Mouse (Mus musculus) left cerebral cortex, postnatal 14 days (tissue): ENCODE data around the gene Ccdc38. TPM values are rescaled to one million over a fixed set of nuclear protein-coding genes. Genes with fewer than 3 reads are reported as not detected.

Experiments
- DNase-seq, 2 experiments: peaks; one replicate each; pipeline ENCODE4 v3.0.0; 2021 to 2022; ENCODE audit warnings: low spot score in 2 of 2, mixed read lengths in 1 of 2
- intact Hi-C: fragments of 180-260 bp; cut with DNase I; formaldehyde crosslinking; loops from one replicate; pipeline ENCODE4 v1.15.1; 2025
- total RNA-seq, 2 experiments: library from RNA; stranded (reverse); gene quantifications; 2 replicates each; pipeline ENCODE4 v1.2.3; 2021

The Ccdc38 gene
- total RNA-seq, 2 experiments from 2014 or later = 0.08 TPM; not detected in 1

DNA sequence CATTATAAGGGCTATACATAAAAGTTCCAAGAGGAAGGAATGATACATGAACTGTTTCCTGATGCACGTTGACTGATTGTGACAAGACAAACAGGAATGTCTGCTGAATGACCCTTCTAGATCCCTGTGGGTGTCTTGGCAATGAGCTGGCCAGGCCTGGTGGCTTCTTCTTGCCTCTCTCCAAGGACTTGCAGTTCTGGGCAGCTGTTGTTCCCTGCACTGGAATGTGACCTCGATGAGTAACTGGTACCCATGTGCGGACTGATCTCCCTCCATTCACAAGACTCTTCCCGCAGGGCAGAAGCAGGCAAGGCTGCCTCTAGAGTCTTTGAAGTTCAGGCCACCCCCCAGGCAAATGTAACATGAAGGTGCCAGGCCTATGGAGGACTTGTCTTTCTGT lies 55.4 kb downstream of the Ccdc38 start:
- no peak for DNase-seq
- intact Hi-C loops = no loop called here

DNA sequence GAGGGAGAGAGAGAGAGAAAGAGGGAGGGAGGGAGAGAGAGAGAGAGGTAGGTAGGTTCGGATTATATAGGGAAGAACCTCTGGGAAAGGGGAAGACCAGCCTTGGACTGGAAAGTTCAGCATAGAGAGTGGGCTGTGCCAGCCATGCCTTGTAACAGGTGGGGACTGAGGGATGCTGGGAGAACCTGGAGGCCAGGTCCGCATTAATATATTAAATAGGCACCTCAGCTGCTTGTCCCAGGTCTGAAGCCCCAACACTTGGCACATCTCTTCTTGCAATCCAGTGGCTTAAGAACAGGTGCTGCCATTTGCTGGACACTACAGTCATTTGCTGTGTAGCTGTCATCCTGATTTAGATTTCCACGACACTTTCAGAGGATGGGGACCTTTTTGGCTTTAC lies 56.2 kb downstream of the Ccdc38 start:
- intact Hi-C loops = no loop called here
- no peak for DNase-seq

DNA sequence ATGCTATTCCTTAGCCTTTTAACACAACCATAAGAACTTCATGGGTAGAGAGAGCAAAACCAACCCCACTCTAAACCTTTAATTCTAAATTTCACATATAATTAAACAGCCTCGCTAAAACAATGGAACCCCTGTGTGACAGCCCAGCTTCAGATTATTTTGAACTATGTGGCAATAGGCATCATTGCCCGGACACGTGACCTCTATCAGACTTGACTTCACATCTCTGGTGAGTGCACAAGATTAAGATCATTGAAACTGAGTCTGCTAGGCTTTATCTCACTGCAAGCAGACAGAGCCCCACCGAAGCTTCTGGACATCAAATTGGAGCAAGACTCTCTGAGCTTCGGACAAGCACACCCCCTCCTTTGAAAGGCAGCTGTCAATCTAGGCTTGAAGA lies 61.9 kb downstream of the Ccdc38 start:
- no peak for DNase-seq
- intact Hi-C loops = no loop called here

DNA sequence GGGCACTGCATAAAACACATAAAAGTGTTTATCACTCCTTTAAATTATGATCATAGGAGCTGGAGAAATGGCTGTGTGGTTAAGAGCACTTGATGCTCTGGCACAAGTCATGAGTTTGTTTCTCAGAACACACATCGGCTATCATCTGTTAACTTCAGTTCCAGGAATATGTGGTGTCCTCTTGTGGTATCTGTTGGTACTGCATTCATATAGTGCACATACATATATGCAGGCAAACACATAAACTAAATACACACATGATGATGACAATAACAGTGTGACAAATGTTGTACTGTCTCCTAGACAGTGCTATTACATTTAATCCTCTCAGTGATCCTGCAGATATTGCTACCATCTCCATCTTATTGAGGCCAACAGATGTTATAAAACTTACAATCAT lies 62.8 kb downstream of the Ccdc38 start:
- intact Hi-C loops = no loop called here

DNA sequence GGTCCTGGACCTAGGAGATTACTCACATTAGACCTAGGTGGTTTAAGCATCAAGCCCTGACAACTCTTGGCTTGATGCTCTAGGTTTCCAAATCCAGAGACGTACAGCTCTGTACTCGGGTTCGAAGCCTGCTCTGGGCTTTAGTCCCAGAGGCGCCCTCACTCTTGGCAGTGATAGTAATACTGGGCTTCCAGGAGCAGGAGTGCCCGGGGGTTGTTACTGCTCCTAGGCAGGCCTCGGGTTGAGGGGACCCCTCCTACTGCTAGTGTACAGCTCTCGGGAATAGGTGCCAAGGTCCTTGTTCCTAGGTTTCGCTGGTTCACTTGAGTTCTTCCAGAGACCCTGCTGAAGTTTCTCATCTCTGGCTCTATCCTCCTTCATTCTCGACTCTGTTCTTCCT lies 65.9 kb downstream of the Ccdc38 start:
- intact Hi-C loops = no loop called here
- no peak for DNase-seq

More for the DNA sequence above, 62.8 kb downstream of the Ccdc38 start:
- DNase-seq = no peak

DNA sequence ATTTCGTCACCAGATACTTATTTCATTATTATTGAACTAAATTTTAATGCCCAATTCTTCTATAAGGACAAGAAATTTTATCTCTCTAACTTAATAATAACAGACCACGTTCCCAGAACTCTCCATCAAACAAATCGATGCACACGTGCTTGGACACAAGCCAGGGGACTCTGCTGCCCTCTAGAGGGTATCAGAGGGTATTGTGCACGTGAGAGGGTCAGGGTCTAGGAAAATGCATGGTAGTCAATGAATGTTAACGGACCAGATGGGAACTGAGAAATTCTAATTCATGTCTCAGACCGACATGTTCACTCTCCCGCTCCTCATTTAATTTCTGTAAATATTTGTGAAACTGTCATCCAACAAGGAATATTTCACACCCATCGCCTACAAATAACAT lies 67.6 kb downstream of the Ccdc38 start:
- intact Hi-C loops = no loop called here
- no peak for DNase-seq

DNA sequence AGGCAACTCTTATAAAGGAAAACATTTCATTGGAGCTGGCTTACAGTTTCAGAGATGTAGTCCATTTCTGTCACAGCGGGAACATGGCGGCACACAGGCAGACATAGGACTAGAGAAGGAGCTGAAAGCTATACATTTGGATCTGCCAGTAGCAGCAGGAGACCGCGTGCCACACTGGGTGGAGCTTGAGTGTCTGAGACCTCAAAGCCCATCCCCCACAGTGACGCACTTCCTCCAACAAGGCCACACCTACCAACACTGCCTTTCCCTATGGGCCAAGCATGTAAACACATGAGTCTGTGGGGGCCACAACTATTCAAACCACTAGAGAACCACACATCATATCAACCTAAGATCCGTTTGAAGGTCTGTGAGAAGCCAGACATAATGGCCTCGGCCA lies 68.8 kb downstream of the Ccdc38 start:
- DNase-seq = no peak
- intact Hi-C loops = no loop called here

DNA sequence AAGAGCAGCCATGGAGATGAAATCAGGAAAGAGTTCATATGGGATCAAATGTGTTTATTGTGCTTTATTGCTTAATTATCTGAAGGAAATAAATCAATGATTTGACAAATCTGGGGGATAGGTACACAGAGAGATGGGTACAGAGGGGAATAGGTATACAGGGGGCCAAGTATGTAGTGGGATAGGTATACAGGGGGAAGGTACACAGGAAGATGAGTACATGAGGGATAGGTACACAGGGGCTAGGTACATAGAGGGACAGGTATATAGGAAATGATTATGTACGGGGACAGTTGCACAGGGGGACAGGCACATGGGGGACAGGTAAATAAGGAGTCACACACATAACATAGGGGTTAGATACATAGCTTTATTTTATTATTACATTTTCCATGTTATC lies 70.5 kb downstream of the Ccdc38 start:
- intact Hi-C loops = loop anchor here (2.0 to 10.0 kb wide), 2 partner anchors 164 to 202 kb away; no protein-coding TSS in a partner anchor
- no peak for DNase-seq

DNA sequence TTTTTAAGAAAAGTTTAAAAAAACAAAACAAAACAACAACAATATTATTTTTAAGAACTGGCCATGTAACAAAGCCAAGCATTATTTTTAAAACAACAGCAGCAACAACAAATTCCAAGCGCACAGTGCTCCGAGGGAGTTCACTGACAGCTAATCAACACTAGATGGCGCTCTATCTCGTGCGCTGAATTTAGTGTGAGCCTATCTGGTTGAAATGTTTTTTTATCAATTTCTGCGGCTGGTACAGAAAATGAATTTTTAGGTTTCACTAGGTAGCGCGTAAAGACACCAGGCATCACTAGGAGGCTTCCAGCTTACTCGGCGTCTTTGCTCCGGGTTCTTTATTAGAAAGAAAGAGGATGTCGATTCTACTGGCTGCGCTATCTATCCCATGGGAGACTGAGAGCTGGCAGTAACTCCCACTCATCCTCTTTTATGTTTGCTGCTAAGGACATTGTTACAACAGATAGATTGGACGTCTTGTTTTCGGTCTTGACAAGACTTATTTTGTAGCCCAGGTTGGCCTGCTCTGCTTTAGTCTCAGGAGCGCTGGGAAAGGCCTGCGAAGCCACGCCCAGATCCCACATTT lies 71.1 kb downstream of the Ccdc38 start:
- DNase-seq = peak; percentile 41 to 51
- intact Hi-C loops = loop anchor here (2.0 to 10.0 kb wide), 2 partner anchors 163 to 201 kb away; no protein-coding TSS in a partner anchor

DNA sequence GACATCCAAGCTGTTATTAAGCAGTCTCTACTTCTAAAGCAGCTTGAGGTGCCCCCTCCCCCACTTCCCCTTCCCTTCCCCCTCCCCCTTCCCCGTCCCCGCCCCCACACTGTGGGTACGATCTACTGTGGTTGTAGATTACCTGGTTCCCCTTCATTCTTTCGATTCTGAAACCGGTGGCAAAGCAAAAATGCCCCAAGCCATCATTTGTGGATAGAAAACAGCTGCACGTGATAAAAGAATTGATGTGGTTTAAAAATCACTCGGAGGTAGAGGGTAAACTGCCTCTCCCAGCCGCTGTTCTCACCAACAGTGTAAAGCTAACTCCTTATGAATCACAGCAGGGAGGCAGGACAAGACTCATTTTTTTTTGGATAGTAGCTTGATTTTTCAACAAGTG lies 74.4 kb downstream of the Ccdc38 start:
- DNase-seq = no peak
- intact Hi-C loops = loop anchor here (10.0 kb wide), 1 partner anchor 160 kb away; no protein-coding TSS in a partner anchor

DNA sequence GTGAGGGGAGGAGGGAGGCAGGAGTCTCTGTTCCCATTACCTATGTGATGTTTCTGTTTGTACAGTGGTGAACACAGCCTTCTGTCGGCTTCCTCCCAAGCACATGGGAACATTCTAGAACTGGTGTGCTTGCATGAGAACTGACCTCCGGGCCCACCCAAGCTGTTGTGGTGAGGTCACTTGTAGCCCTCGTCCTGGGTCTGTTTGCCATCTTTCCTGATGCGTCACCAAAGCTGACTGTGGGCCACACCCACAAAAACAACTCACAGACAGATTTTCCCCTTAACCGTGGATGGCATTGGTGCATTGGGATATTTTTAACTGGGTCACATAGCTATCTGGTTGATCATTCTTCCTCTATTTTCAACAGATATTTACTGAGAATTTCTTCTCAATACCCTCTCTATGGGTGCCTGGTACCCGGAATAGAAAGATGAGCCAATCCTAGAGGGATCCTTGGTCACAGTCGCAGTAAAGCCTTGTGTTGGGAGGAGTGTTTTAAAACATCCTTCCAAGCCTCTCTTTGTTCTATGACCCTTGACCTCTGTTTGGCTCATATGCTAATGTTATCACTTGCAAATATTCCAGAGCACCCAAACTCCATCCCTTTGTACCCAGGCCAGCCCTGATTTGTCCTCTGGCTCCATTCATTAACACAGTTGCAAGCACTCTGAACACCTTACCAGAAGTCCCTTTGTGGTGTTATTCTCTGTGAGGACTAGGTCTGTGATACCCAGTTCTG lies 80.2 kb downstream of the Ccdc38 start:
- intact Hi-C loops = no loop called here

DNA sequence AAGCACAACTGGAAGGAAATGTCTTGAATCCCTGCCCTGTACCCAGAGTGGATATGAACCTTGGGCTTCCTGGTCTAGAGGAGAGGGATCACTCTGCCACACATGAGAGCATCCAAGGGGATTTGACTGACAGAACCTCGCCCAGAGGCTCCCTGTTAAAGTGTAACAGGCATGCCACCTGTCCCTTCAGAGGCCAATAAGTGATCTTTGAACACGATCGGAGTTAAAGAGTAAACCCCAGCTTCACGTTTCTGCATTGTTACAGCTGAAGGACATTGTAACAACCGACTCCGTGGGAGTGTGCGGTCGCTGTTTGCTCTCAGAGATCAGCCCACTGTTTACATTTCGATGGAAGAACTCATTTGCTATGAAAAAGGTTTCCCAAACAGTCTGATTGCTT lies 83.3 kb downstream of the Ccdc38 start:
- DNase-seq = no peak
- intact Hi-C loops = no loop called here

More for the DNA sequence above, 80.2 kb downstream of the Ccdc38 start:
- no peak for DNase-seq

DNA sequence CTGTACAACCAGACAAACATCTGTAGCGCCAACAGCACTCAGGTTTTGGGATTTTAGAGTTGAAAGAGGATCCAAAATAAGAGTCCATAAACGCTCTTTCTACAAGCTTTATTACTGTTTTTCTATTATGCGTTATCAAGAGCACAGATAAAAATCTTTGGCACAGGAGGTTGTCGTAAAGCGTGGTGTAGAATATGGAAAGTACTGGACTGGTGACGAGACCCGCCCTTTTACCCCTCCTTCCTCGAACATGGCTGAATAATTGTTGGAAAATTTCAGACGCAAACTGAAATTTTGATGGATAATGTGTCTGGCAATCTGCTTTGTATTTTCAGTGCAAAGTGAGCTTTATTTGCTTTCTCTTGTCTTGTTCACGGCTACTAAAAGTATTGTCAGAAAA lies 83.7 kb downstream of the Ccdc38 start:
- intact Hi-C loops = no loop called here
- no peak for DNase-seq

DNA sequence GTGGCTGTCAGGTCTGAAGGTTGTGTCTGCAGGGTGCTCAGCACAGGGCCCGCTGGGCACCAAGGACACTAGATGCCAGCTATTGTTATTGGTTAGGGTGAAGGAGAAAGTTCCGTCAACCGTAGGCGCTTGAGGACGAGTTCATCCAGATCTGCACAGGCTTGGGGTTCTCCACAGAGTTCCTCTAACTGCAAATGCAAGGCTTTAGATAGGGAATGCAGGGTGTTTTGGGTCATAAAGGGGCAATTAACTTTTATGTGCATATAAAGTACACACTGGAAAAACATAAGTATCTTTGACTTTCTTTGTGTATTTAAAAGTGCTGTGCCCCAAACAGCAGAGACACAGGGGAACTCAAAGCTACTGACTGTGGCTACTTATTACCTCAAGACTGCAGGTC lies 89.9 kb downstream of the Ccdc38 start:
- intact Hi-C loops = no loop called here
- no peak for DNase-seq

DNA sequence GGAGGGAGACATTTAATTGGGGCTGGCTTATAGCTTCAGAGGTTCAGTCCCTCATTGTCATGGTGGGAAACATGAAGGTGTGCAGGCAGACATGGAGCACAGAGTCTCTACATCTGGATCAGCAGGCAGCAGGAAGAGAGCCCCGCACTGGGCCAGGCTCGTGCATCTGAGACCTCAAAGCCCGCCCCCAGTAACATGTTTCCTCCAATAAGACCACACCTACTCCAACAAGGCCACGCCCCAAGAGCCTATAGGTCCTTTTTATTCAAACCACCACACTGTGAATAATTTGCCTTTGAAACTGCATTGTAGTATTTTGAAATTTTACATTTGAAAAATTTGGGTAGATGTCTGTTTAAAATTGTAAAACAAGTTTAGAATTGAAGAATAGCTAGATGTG lies 91.7 kb downstream of the Ccdc38 start:
- intact Hi-C loops = no loop called here
- DNase-seq = no peak

DNA sequence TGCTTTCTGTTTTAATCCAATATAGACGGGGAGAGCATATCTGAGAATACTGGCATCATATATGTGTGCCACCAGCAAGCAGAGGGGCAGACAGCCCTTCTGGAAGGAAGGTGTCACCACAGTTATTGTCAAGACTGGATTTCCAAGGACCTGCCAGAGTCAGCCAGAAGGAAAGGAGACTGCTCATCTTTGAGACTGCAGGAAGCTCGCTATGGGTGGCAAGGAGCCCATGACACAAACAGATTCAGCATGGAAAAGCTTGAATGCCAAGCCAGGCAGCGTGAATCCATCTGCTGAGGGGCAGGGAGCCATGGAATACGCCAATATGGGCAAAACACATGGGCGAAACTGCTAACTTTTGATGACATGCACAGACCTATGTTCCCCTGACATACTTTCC lies 93.1 kb downstream of the Ccdc38 start:
- peak in 1 of 2 experiments; percentile 47 for DNase-seq
- intact Hi-C loops = no loop called here

Other genes with a start within 250 kb of the Ccdc38 start
- gene Elk3, start 229.5 kb upstream of the Ccdc38 start, total RNA-seq = 10 to 100 TPM; 15.2 to 16.1 TPM
- 10 to 100 TPM; 63.0 to 66.9 TPM for gene Lta4h, start 87.2 kb upstream of the Ccdc38 start, total RNA-seq
- gene Hal, start 51.9 kb upstream of the Ccdc38 start, total RNA-seq = under 1 TPM; 0.15 to 0.35 TPM
- 1 to 10 TPM; 1.4 to 1.9 TPM for gene Amdhd1, start 599 bp upstream of the Ccdc38 start, total RNA-seq
- gene Snrpf, start 49.1 kb downstream of the Ccdc38 start, total RNA-seq = 10 to 100 TPM; 12.9 to 15.2 TPM
- gene Ntn4, start 100.0 kb downstream of the Ccdc38 start, total RNA-seq = 10 to 100 TPM; 11.7 to 16.1 TPM